Mouse (Mus musculus) heart, embryonic 14.5 days (tissue): Measurements from ENCODE around the gene Tsga10ip. TPM values are rescaled to one million over a fixed set of nuclear protein-coding genes. Genes with fewer than 3 reads are reported as not detected.
A peak's percentile ranks its signal among the peaks of the same experiment; 100 is the strongest.

ENCODE experiments used
- ATAC-seq: fragments of 200-750 bp; cut with Nextera tagmentation; 2 replicates; pipeline ENCODE4 v1.8.0; 2017; ENCODE audit warnings: low read depth, moderate TSS enrichment; ENCODE audit not compliant: insufficient number of reproducible peaks, insufficient read depth, low FRiP score
- H3K27ac ChIP-seq, 2 experiments: fragments of 200-500 bp in 1 of 2; fragments of 300-500 bp in 1 of 2; sonication (generic) in 1 of 2; replicated peaks in 1 of 2; 2 replicates each; pipeline ENCODE4 v1.5.1; 2012 to 2014; ENCODE audit warnings: low read depth in 2 of 2, low read length in 2 of 2, control low read depth in 1 of 2, mild to moderate bottlenecking in 1 of 2, mixed read lengths in 1 of 2; ENCODE audit not compliant: control insufficient read depth in 1 of 2, insufficient read depth in 1 of 2
- H3K27me3 ChIP-seq: fragments of 300-500 bp; sonication (generic); 2 replicates; pipeline ENCODE4 v1.6.1; 2014; ENCODE audit warnings: mild to moderate bottlenecking, low read length, control low read depth; ENCODE audit not compliant: control insufficient read depth, insufficient read depth
- H3K36me3 ChIP-seq: fragments of 300-500 bp; sonication (generic); 2 replicates; pipeline ENCODE4 v1.6.1; 2014; ENCODE audit warnings: mild to moderate bottlenecking, control low read depth, low read length, mixed read lengths; ENCODE audit not compliant: control insufficient read depth, insufficient read depth
- H3K4me1 ChIP-seq, 2 experiments: fragments of 200-500 bp in 1 of 2; fragments of 300-500 bp in 1 of 2; sonication (generic) in 1 of 2; 2 replicates each; pipeline ENCODE4 v1.6.1; 2012 to 2014; ENCODE audit warnings: low read length in 2 of 2, control low read depth in 1 of 2, mixed read lengths in 1 of 2; ENCODE audit not compliant: control insufficient read depth in 2 of 2, insufficient read depth in 2 of 2
- H3K4me2 ChIP-seq: fragments of 300-500 bp; sonication (generic); 2 replicates; pipeline ENCODE4 v1.6.1; 2014; ENCODE audit warnings: mild to moderate bottlenecking, low read length
- H3K4me3 ChIP-seq, 2 experiments: fragments of 200-500 bp in 1 of 2; fragments of 300-500 bp in 1 of 2; sonication (generic) in 1 of 2; 2 replicates each; pipeline ENCODE4 v1.5.1; 2012 to 2014; ENCODE audit warnings: low read length in 2 of 2, mild to moderate bottlenecking in 2 of 2, control low read depth in 1 of 2, low read depth in 1 of 2, moderate library complexity in 1 of 2; ENCODE audit not compliant: control insufficient read depth in 1 of 2, insufficient read depth in 1 of 2
- H3K9ac ChIP-seq: fragments of 300-500 bp; sonication (generic); 2 replicates; pipeline ENCODE4 v1.6.1; 2014; ENCODE audit warnings: mild to moderate bottlenecking, low read length
- H3K9me3 ChIP-seq: fragments of 300-500 bp; sonication (generic); 2 replicates; pipeline ENCODE4 v1.6.1; 2016; ENCODE audit warnings: low read length, control low read depth; ENCODE audit not compliant: control insufficient read depth
- WGBS: fragments of 180-500 bp; shearing (Covaris S2); extraction: QIAGEN DNeasy Blood & Tissue Kit; methylation state at CpG from one replicate; pipeline ENCODE4 v1.1.7; 2014; 5-methylcytosine and 5-hydroxymethylcytosine counted together
- polyA plus RNA-seq: library from polyadenylated mRNA; unstranded; fragments of >200 nt; fragmentation: Nextera tagmentation; extraction: Ambion mirVana; gene quantifications from 2 replicates; pipeline ENCODE4 v1.2.1, GENCODE M21; 2014

Gene Tsga10ip
- 1.6 and 3.0 TPM in 2 replicates for polyA plus RNA-seq

- Histone ChIP-seq H3K9me3 (no peaks in the 10 kb centered on the region), H3K27me3 (no peaks in the 10 kb centered on the region), H3K9ac (no peak within 1 kb of the TSS), H3K4me3 (no peak within 1 kb of the TSS), H3K4me1 (peaks cover 3 to 5% of the 10 kb centered on the region in 2 experiments; a peak in 3 of 4 replicates), H3K4me2 (no peak within 1 kb of the TSS), H3K27ac (no peak within 1 kb of the TSS), H3K36me3 (no peaks in the 10 kb centered on the region)
- WGBS, result 80% methylated on average over 8 of the region's 8 CpGs
- ATAC-seq, result no peak
Measured at GRCm38 (mm10) chr19:5402293-5402692, at the start of gene Tsga10ip. Gene Tsga10ip (minus strand): TSS chr19:5402526.

GRCm38 (mm10) chr19:5451766-5452165 is 49.4 kb upstream of the Tsga10ip start:
- Histone ChIP-seq H3K9me3 (no peaks in the 10 kb centered on the region), H3K4me1 (peaks cover 6 to 32% of the 10 kb centered on the region in 2 experiments), H3K4me2 (no peak overlapping the region), H3K27ac (no peak overlapping the region), H3K36me3 (peaks cover 15% of the 10 kb centered on the region), H3K4me3 (no peak overlapping the region), H3K9ac (no peak overlapping the region), H3K27me3 (peaks cover 28% of the 10 kb centered on the region)
- no peak for ATAC-seq
- WGBS, result 75% methylated on average over 6 of the region's 6 CpGs

- peaks cover 42% of the 10 kb centered on the region for H3K27me3 ChIP-seq
- WGBS, result 69% methylated on average over 3 of the region's 3 CpGs
- peaks cover 12% of the 10 kb centered on the region for H3K36me3 ChIP-seq
- no peak overlapping the region for H3K27ac ChIP-seq
- H3K4me1 ChIP-seq, result peaks cover 0 to 15% of the 10 kb centered on the region in 2 experiments; a peak in 3 of 4 replicates
- H3K4me2 ChIP-seq, result no peak overlapping the region
- H3K9ac ChIP-seq, result no peak overlapping the region
- H3K9me3 ChIP-seq, result no peaks in the 10 kb centered on the region
- H3K4me3 ChIP-seq, result no peak overlapping the region
- no peak for ATAC-seq
Measured at GRCm38 (mm10) chr19:5449673-5450072, 47.3 kb upstream of the Tsga10ip start.

- H3K36me3 ChIP-seq, result peaks cover under 1% of the 10 kb centered on the region
- peak overlapping the region; percentile 54; the same call in 1 of the 2 replicates for H3K9ac ChIP-seq
- no peak for ATAC-seq
- no peak overlapping the region for H3K27ac ChIP-seq
- peaks cover 46% of the 10 kb centered on the region for H3K27me3 ChIP-seq
- no peaks in the 10 kb centered on the region for H3K9me3 ChIP-seq
- H3K4me2 ChIP-seq, result peak overlapping the region; percentile 98
- peaks cover 0 to 14% of the 10 kb centered on the region in 2 experiments; a peak in 3 of 4 replicates for H3K4me1 ChIP-seq
- H3K4me3 ChIP-seq, result peak overlapping the region; percentile 49 to 58
- WGBS, result 6% methylated on average over 36 of the region's 36 CpGs
Measured at GRCm38 (mm10) chr19:5448354-5449150, 46.2 kb upstream of the Tsga10ip start.

DNA sequence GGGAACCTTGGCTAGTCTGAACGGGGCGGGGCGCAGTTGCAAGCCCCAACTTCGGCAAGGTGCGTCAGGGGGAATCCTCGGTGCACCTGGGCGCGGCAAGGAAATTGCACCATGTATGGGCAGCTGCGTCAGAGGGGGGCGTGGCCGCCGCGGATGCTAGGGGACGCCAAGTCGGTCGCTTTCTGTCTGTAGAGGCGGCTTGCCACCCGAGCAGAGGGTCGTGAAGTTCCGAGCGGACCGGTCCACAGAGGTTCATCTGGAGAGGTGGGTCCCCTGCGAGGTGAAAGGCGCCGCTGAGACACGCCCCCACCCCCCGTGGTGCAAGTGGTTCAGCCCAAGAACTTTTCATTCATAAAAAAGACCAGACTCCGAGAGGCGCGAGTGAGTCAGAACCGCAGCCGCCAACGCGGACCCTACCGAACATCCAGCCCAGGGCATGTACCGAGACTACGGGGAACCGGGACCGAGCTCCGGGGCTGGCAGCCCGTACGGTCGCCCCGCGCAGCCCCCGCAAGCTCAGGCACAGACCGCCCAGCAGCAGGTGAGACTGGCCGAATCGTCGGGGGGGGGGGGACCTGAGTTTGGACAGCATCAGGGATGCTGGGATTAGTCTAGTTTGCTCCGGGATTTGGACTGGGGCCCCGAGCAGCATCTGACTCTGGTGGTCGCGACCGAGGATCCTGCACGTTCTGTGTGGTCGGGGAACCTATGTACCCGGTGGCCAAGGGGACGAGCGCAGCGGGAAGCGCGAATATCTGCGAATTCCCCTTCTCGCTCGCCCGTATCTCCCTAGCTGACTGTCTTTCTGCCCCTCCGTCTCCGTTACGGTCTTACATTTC is 45.4 kb upstream of the Tsga10ip start, which contains the start of gene Fosl1:
Fosl1 (plus strand) TSS at position 33 of the 839 bp plus-strand sequence.
- Histone ChIP-seq H3K9me3 (no peaks in the 10 kb centered on the region), H3K9ac (peak within 1 kb of the TSS; percentile 54), H3K4me1 (peaks cover 0 to 14% of the 10 kb centered on the region in 2 experiments; a peak in 3 of 4 replicates), H3K27ac (no peak within 1 kb of the TSS), H3K36me3 (no peaks in the 10 kb centered on the region), H3K27me3 (peaks cover 46% of the 10 kb centered on the region), H3K4me3 (peak within 1 kb of the TSS; percentile 49 to 58), H3K4me2 (peak within 1 kb of the TSS; percentile 98)
- under 1% methylated on average over 69 of the region's 70 CpGs for WGBS
- peak; percentile 35; the same call in 1 of the 2 replicates for ATAC-seq

GRCm38 (mm10) chr19:5445747-5446146 is 43.4 kb upstream of the Tsga10ip start:
- Histone ChIP-seq H3K4me1 (peaks cover 0 to 14% of the 10 kb centered on the region in 2 experiments; a peak in 3 of 4 replicates), H3K9me3 (no peaks in the 10 kb centered on the region), H3K27me3 (peaks cover 46% of the 10 kb centered on the region), H3K4me3 (no peak overlapping the region), H3K4me2 (no peak overlapping the region), H3K27ac (no peak overlapping the region), H3K9ac (no peak overlapping the region), H3K36me3 (no peaks in the 10 kb centered on the region)
- WGBS, result 86% methylated on average over 5 of the region's 5 CpGs
- ATAC-seq, result no peak

DNA sequence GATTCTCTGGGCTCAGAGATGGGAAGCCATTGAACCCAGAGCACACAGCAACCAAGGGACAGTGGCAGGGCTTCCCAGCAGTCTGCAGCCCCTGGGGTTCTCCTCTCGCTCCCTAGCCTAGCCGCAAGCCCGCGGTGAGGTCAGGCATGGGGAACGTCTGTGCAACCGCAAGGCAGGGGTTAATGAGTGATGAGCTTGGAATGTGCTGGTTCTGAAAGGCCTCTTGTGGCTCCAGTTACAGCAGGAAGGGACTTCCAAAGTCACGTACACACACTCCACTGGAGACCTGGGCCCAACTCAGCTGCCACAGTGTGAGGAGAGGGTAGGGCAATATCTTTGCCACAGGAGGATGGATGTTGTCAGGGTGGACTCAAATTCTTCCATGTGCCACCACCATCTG is 42.6 kb upstream of the Tsga10ip start:
- H3K36me3 ChIP-seq, result no peaks in the 10 kb centered on the region
- no peak overlapping the region for H3K9ac ChIP-seq
- H3K9me3 ChIP-seq, result peaks cover 3% of the 10 kb centered on the region; the same call in 1 of the 2 replicates
- ATAC-seq, result no peak
- H3K27ac ChIP-seq, result no peak overlapping the region
- H3K27me3 ChIP-seq, result peaks cover 46% of the 10 kb centered on the region
- 24% methylated on average over 7 of the region's 7 CpGs for WGBS
- H3K4me2 ChIP-seq, result no peak overlapping the region
- H3K4me1 ChIP-seq, result peaks cover 0 to 14% of the 10 kb centered on the region in 2 experiments; a peak in 3 of 4 replicates
- no peak overlapping the region for H3K4me3 ChIP-seq
